Mouse (Mus musculus) Patski (cell line): Measurements from ENCODE around the gene Xrn2. TPM values are rescaled to one million over a fixed set of nuclear protein-coding genes. Genes with fewer than 3 reads are reported as not detected.

ENCODE experiments used
- ATAC-seq: fragments of 100-300 bp; one replicate; pipeline ENCODE4 v1.8.0; 2021
- CTCF ChIA-PET: fragments of 350-600 bp; sonication (Branson Sonifier 250); formaldehyde crosslinking; loops from one replicate; lab custom pipeline; 2022; ENCODE audit warnings: inconsistent platforms; lab: Charles Lee
- POLR2A ChIA-PET: fragments of 350-600 bp; sonication (Branson Sonifier 250); formaldehyde crosslinking; loops from one replicate; lab custom pipeline; 2022; ENCODE audit warnings: antibody characterized with exemption, inconsistent platforms; lab: Charles Lee
- DNase-seq: peaks from one replicate; pipeline ENCODE4 v3.0.0-alpha.2; 2011; ENCODE audit warnings: low read depth, low spot score
- H3K27me3 ChIP-seq: fragments of 371-371 bp; one replicate; pipeline ENCODE4 v1.5.1; 2021
- CTCF ChIP-seq: fragments of 100-300 bp; IDR thresholded peaks from one replicate; pipeline ENCODE4 v1.5.1; 2021
- in situ Hi-C: fragments of 300-500 bp; cut with MboI; formaldehyde crosslinking; loops from 3 replicates; pipeline ENCODE4 v1.11.1; 2018; ENCODE audit warnings: low pct_unique_long_range_greater_than_20kb, mixed read lengths
- polyA plus RNA-seq: library from polyadenylated mRNA; unstranded; gene quantifications from one replicate; pipeline ENCODE4 v1.2.3, GENCODE M21; 2021

Xrn2 gene
- polyA plus RNA-seq, 1 experiment from 2014 or later: 85.6 TPM

- CTCF ChIA-PET: interaction anchor here (0.9 to 2.0 kb wide), 3 partner anchors 11 to 24 kb away, joined by 3 to 4 read pairs (median 3); no protein-coding TSS in a partner anchor
- H3K27me3 ChIP-seq: no peaks in the 10 kb centered on the region
- POLR2A ChIA-PET: no interaction called here
- in situ Hi-C loops: no loop called here
- ATAC-seq: no peak
- DNase-seq: no peak
- no peak for TF ChIP-seq CTCF
Observed at GRCm38 (mm10) chr2:147053229-147053892, 40.6 kb downstream of the Xrn2 start.

DNA sequence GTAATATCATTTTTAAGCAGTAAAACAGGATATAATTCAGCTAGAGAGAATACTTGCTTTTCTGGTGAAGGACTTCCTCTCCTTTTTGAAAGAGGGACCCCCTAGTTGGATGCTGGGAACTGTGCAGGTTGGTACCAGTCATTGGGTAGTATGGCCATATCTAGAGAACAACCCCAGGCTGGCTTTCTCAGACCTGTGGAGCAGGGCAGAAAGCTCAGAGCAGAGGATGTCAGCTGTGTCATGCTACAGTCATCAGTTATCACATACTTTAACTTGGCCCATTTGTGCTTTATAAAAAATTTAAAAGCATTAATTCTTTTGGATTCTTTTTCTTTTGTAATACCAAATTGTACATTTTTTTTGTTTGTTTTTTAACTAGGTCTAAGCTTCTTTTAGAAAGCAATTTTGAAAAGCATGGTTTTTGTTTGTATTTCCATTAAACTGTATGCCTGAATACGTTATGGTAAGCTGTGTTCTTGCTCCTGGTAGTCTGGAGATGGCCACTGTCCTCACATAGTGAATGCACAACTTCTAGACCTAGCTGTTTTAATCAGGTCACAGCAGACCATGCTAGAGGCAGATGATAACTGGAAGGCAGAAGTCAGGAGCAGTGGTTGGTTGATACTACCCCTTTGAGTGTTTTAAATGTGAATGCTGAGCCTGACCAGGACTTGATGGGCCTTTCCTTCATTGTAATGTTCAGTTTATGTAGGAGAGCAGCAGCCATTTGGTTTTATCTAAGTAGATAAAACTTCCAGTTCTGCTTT, 54.9 kb downstream of the Xrn2 start:
- DNase-seq (no peak), ATAC-seq (no peak)
- H3K27me3 ChIP-seq: no peaks in the 10 kb centered on the region
- no peak for TF ChIP-seq CTCF
- CTCF ChIA-PET: interaction anchor here (1.2 to 1.8 kb wide), 2 partner anchors 12 to 14 kb away, joined by 4 to 6 read pairs; no protein-coding TSS in a partner anchor
- POLR2A ChIA-PET: no interaction called here
- in situ Hi-C loops: loop anchor here (10.0 kb wide), 1 partner anchor 1143 kb away; no protein-coding TSS in a partner anchor

GRCm38 (mm10) chr2:147069077-147069476, 56.3 kb downstream of the Xrn2 start:
- no peak for TF ChIP-seq CTCF
- in situ Hi-C loops: loop anchor here (10.0 kb wide), 1 partner anchor 1144 kb away; no protein-coding TSS in a partner anchor
- no peaks in the 10 kb centered on the region for H3K27me3 ChIP-seq
- no peak for ATAC-seq
- ChIA-PET CTCF (interaction anchor here (1.0 to 1.5 kb wide), 3 partner anchors 25 to 114 kb away, joined by 3 read pairs; no protein-coding TSS in a partner anchor), POLR2A (no interaction called here)
- no peak for DNase-seq

GRCm38 (mm10) chr2:147070305-147070704, 57.5 kb downstream of the Xrn2 start:
- ATAC-seq (no peak), DNase-seq (no peak)
- CTCF ChIA-PET: interaction anchor here (0.7 to 1.4 kb wide), 3 partner anchors 10 to 26 kb away, joined by 3 to 5 read pairs (median 4); no protein-coding TSS in a partner anchor
- POLR2A ChIA-PET: no interaction called here
- no peaks in the 10 kb centered on the region for H3K27me3 ChIP-seq
- TF ChIP-seq CTCF: no peak
- in situ Hi-C loops: no loop called here

GRCm38 (mm10) chr2:147073962-147074361, 61.2 kb downstream of the Xrn2 start:
- DNase-seq (no peak), ATAC-seq (no peak)
- in situ Hi-C loops: no loop called here
- no peak for TF ChIP-seq CTCF
- ChIA-PET POLR2A (no interaction called here), CTCF (no interaction called here)
- H3K27me3 ChIP-seq: no peaks in the 10 kb centered on the region

GRCm38 (mm10) chr2:147074399-147074798, 61.6 kb downstream of the Xrn2 start:
- in situ Hi-C loops: no loop called here

DNA sequence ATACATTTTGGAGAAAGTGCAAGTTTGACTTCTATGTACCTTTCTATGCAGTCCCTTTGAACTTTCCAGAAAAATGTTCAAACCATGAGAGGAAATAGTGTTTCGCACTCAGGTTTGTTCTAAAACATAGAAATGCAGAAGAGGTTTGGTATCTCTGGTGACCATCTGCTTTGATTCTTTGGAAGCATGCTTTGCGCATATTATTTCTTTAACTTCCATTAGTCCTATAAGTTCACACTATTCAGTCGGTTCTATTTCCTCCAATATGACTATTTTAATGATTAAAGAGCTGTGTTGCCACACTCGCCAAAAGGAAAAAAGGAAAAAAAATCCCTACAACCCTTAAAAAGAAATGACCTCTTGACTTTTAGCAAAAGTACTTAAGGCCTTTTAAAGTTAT, 69.6 kb downstream of the Xrn2 start:
- no peak for TF ChIP-seq CTCF
- in situ Hi-C loops: no loop called here
- CTCF ChIA-PET: interaction anchor here (1.9 kb wide), 1 partner anchor 14 kb away, joined by 4 read pairs; no protein-coding TSS in a partner anchor
- POLR2A ChIA-PET: no interaction called here
- ATAC-seq (no peak), DNase-seq (no peak)
- peaks cover 18% of the 10 kb centered on the region for H3K27me3 ChIP-seq

More at GRCm38 (mm10) chr2:147074399-147074798, 61.6 kb downstream of the Xrn2 start:
- CTCF ChIA-PET: no interaction called here
- ATAC-seq: no peak
- DNase-seq: no peak
- POLR2A ChIA-PET: no interaction called here
- TF ChIP-seq CTCF: no peak
- H3K27me3 ChIP-seq: no peaks in the 10 kb centered on the region

- CTCF ChIA-PET: no interaction called here
- TF ChIP-seq CTCF: no peak
- in situ Hi-C loops: no loop called here
- H3K27me3 ChIP-seq: peaks cover 32% of the 10 kb centered on the region
- no peak for ATAC-seq
- DNase-seq: no peak
- POLR2A ChIA-PET: no interaction called here
Observed at GRCm38 (mm10) chr2:147083471-147084365, 70.9 kb downstream of the Xrn2 start.

GRCm38 (mm10) chr2:147084366-147085071, 71.7 kb downstream of the Xrn2 start:
- ATAC-seq: no peak
- POLR2A ChIA-PET: no interaction called here

More at GRCm38 (mm10) chr2:147084366-147085071, 71.7 kb downstream of the Xrn2 start:
- no peak for TF ChIP-seq CTCF
- DNase-seq: no peak
- in situ Hi-C loops: no loop called here
- H3K27me3 ChIP-seq: peaks cover 40% of the 10 kb centered on the region
- CTCF ChIA-PET: no interaction called here
